Mouse (Mus musculus): Measurements from ENCODE around the gene Rgs10. TPM values are rescaled to one million over a fixed set of nuclear protein-coding genes. Genes with fewer than 3 reads are reported as not detected.

Rgs10 gene
- total RNA-seq (2021), result 10 to 100 TPM in 1 of 2 experiments, 1 to 10 TPM in 1; 9.8 to 14.3 TPM
- polyA plus RNA-seq (2012; rRNA removed), result 4.8 and 5.0 TPM in 2 replicates
- long read RNA-seq, transcript Rgs10-201 (5 exons, 880 nt), result major isoform, 6 of 10 reads
- long read RNA-seq, partial matches to known transcripts, result 3 of 10 reads
- long read RNA-seq, other reads (novel, unspliced or antisense), result 1 of 10 reads

DNA sequence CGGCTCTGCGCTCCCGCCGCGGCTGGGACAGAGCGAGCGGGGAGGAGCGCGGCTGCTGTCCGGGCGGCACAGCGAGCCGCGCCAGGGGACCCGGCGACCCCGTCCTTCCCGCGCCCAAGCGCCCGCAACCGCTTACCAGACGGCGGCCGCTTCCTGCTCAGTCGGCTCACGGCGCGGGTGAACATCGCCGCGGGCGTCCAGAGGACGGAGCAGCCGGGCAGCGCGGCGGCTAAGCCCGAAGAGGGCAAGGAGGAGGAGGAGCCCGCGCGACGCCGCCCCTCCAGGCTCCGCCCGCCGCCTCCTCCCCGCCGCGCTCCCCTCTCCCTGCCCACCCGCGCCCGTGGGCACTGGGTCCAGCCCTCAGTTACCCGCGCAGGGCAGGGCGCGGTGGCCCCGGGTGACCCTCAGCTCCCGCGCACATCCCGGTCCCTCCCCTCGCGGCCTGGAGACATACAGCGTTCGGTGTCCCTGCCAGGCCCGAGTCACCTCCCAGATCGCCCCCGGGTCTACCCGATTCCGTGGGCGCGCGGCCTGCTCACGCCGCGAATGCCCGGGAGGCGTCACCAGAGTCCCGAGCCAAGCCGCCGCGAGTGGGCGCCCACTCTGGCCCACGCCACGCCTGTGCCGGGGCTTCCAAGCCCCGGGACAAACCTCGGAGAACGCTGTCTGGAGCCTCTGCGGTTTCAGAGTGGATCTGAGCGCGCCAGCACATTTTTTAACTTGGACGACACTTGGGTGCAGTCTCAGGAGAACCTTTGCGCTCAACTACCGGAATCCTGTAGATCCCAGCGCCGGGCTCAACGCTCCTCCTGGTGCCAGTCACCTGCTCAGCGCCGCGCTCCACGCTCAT is at the start of gene Rgs10:
Gene Rgs10 (minus strand): TSS at position 829 of the 850 bp plus-strand sequence.
- TF ChIP-seq EP300 (IDR thresholded peaks at IDR 0.05; ENCODE audit: insufficient read depth, low read depth, low read length) (no peak), CTCF (IDR thresholded peaks at IDR 0.05) (no peak), POLR2A (IDR thresholded peaks at IDR 0.05; ENCODE audit: insufficient read depth, low read depth, low read length) (0 out of 2 replicates have a peak, but pooled peaks have one; percentile 30)
- Histone ChIP-seq H3K79me2 (replicated peaks; ENCODE audit: control insufficient read depth, insufficient read depth, low read length) (no peaks in the 10 kb centered on the region), H3K4me1 (ENCODE audit: control insufficient read depth, insufficient read depth, low read length) (peaks cover 1% of the 10 kb centered on the region; the same call in 1 of the 2 replicates), H3K36me3 (ENCODE audit: control insufficient read depth, insufficient read depth, low read length) (no peaks in the 10 kb centered on the region), H3K27me3 (ENCODE audit: control insufficient read depth, insufficient read depth, low read length) (0 out of 2 replicates have a peak, but pooled peaks cover 2% of the 10 kb centered on the region), H3K4me3 (peak within 1 kb of the TSS; percentile 73), H3K9ac (ENCODE audit: low read depth, low read length) (peak within 1 kb of the TSS; percentile 87), H3K27ac (peak within 1 kb of the TSS; percentile 50)
- DNase-seq, result peak; percentile 85 to 86
- intact Hi-C loops (cut with DNase I), result loop anchor here (2.0 kb wide), 1 partner anchor 43 kb away; the partner anchor contains the start of gene Tial1
- under 1% methylated on average over 90 of the region's 102 CpGs for WGBS

DNA sequence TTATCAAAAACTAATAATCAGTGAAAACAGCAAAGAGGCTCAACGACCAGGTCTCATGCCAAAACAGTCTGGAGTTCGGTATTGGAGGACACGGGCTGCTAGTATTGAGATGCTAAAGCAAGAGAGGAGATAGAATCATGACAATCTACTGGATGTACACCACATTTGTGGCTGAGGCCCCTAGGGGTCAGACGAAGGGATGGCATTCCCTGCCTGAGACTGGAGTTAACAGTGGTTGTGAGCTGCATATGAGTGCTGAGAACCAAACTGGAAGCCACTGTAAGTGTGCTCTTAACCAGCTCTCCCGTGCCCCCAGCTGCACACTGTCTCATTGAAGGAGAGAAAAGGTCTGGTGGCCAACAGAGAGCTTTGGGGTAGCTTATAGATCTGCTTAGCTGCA is 43.8 kb upstream of the Rgs10 start:
- Histone ChIP-seq H3K27me3 (ENCODE audit: control insufficient read depth, insufficient read depth, low read length) (no peaks in the 10 kb centered on the region), H3K4me1 (ENCODE audit: control insufficient read depth, insufficient read depth, low read length) (peaks cover 5% of the 10 kb centered on the region), H3K4me3 (no peak overlapping the region), H3K36me3 (ENCODE audit: control insufficient read depth, insufficient read depth, low read length) (peaks cover 7% of the 10 kb centered on the region), H3K79me2 (replicated peaks; ENCODE audit: control insufficient read depth, insufficient read depth, low read length) (no peaks in the 10 kb centered on the region; the same call in 1 of the 2 replicates), H3K9ac (ENCODE audit: low read depth, low read length) (no peak overlapping the region), H3K27ac (no peak overlapping the region)
- intact Hi-C loops (cut with DNase I), result loop anchor here (5.0 kb wide), 2 partner anchors 150 to 225 kb away; partner anchors contain the start of genes 9130023H24Rik, Armc5 and Inpp5f
- 68% methylated on average over 5 of the region's 5 CpGs for WGBS
- TF ChIP-seq POLR2A (IDR thresholded peaks at IDR 0.05; ENCODE audit: insufficient read depth, low read depth, low read length) (no peak), EP300 (IDR thresholded peaks at IDR 0.05; ENCODE audit: insufficient read depth, low read depth, low read length) (no peak)
- no peak for DNase-seq

DNA sequence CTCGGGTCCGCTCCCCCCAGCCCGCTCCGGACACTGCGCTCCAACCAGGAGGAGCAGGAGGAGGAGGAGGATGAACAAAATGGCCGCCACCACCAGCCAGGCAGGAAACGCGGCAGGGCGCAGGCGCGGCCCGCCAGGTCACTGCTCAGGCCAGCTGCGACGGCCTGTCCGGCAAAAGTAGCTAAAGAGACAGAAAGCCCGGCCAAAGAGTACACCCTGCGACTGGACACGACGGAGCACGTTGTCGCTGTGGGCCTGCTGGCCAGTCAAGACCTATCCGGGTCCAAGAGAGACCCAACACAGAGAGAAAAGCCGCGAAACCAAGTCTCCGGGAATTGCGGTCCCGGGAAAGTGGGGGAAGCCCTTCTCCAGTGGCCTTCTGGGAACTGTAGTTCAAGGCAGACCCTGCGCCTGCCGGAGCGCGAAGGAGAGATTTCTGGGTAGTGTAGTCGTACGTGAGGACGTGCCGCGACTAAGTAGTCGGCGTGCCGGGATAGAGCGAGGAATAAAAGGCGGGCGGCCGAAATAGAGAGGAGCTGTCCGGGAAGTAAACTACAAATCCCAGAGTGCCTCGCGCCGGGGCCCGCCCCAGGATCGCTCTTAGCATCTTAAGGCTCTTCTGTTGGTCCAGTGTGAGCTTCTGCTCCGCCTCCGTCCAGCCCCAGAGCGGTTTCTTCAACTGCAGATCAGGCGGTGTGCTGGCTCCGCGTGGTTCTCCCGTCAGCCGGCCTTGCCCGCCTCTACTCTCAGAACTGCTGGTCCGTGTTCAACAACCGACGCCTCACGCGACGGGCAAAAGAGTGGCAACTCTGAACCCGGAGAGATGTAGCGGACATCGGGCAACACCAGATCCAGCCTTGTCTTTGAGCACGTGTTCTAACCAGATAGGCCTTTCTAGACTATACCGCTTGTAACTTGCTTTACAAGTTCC is 43.0 kb upstream of the Rgs10 start, which contains the start of gene Tial1:
Gene Tial1 (minus strand): TSS at position 433 of the 931 bp plus-strand sequence.
- peak; percentile 96 to 100 for DNase-seq
- H3K9ac ChIP-seq (ENCODE audit: low read depth, low read length), result peak within 1 kb of the TSS; percentile 81
- no peaks in the 10 kb centered on the region; the same call in 1 of the 2 replicates for H3K79me2 ChIP-seq (replicated peaks; ENCODE audit: control insufficient read depth, insufficient read depth, low read length)
- peaks cover 5% of the 10 kb centered on the region for H3K4me1 ChIP-seq (ENCODE audit: control insufficient read depth, insufficient read depth, low read length)
- intact Hi-C loops (cut with DNase I), result loop anchor here (2.0 to 5.0 kb wide), 4 partner anchors 43 to 224 kb away; partner anchors contain the start of genes 9130023H24Rik, Armc5, Bag3 and Inpp5f
- TF ChIP-seq CTCF (IDR thresholded peaks at IDR 0.05) (no peak), EP300 (IDR thresholded peaks at IDR 0.05; ENCODE audit: insufficient read depth, low read depth, low read length) (no peak; the same call in 1 of the 2 replicates), POLR2A (IDR thresholded peaks at IDR 0.05; ENCODE audit: insufficient read depth, low read depth, low read length) (peak; percentile 74)
- H3K4me3 ChIP-seq, result peak within 1 kb of the TSS; percentile 57
- peaks cover 7% of the 10 kb centered on the region for H3K36me3 ChIP-seq (ENCODE audit: control insufficient read depth, insufficient read depth, low read length)
- H3K27ac ChIP-seq, result peak within 1 kb of the TSS; percentile 100
- no peaks in the 10 kb centered on the region for H3K27me3 ChIP-seq (ENCODE audit: control insufficient read depth, insufficient read depth, low read length)
- WGBS, result under 1% methylated on average over 65 of the region's 69 CpGs

DNA sequence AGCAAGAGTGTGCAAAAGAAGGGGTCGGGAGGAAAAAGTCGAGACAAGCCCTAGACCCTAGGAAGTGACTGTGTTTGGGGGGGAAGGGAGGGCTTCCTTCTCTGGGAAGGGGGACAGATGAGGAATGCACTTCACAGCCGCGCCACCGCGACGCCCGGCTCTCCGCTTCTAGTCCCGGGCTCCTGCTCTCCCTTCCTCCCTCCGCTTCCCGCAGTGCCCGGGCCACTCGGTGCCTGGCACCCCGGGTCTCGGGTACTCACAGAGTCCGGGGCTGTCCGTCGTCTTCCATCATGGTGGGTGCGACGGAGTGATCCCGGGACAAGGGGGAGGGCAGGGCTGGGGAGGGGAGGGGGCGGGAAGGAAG is 42.3 kb upstream of the Rgs10 start:
- H3K4me3 ChIP-seq, result peak overlapping the region; percentile 57
- intact Hi-C loops (cut with DNase I), result loop anchor here (2.0 to 5.0 kb wide), 4 partner anchors 42 to 224 kb away; partner anchors contain the start of genes 9130023H24Rik, Armc5, Bag3 and Inpp5f
- peak overlapping the region; percentile 100 for H3K27ac ChIP-seq
- H3K9ac ChIP-seq (ENCODE audit: low read depth, low read length), result peak overlapping the region; percentile 81
- peaks cover 9% of the 10 kb centered on the region for H3K36me3 ChIP-seq (ENCODE audit: control insufficient read depth, insufficient read depth, low read length)
- TF ChIP-seq CTCF (IDR thresholded peaks at IDR 0.05) (no peak), EP300 (IDR thresholded peaks at IDR 0.05; ENCODE audit: insufficient read depth, low read depth, low read length) (no peak), POLR2A (IDR thresholded peaks at IDR 0.05; ENCODE audit: insufficient read depth, low read depth, low read length) (no peak)
- WGBS, result 0% methylated on average over 17 of the region's 23 CpGs
- H3K4me1 ChIP-seq (ENCODE audit: control insufficient read depth, insufficient read depth, low read length), result peaks cover 5% of the 10 kb centered on the region
- no peak for DNase-seq
- H3K27me3 ChIP-seq (ENCODE audit: control insufficient read depth, insufficient read depth, low read length), result no peaks in the 10 kb centered on the region
- no peaks in the 10 kb centered on the region; the same call in 1 of the 2 replicates for H3K79me2 ChIP-seq (replicated peaks; ENCODE audit: control insufficient read depth, insufficient read depth, low read length)

Data from heart, adult 2 months (tissue).